ENCODE assay signal across 7 mouse cellular contexts in the genomic region with DNA sequence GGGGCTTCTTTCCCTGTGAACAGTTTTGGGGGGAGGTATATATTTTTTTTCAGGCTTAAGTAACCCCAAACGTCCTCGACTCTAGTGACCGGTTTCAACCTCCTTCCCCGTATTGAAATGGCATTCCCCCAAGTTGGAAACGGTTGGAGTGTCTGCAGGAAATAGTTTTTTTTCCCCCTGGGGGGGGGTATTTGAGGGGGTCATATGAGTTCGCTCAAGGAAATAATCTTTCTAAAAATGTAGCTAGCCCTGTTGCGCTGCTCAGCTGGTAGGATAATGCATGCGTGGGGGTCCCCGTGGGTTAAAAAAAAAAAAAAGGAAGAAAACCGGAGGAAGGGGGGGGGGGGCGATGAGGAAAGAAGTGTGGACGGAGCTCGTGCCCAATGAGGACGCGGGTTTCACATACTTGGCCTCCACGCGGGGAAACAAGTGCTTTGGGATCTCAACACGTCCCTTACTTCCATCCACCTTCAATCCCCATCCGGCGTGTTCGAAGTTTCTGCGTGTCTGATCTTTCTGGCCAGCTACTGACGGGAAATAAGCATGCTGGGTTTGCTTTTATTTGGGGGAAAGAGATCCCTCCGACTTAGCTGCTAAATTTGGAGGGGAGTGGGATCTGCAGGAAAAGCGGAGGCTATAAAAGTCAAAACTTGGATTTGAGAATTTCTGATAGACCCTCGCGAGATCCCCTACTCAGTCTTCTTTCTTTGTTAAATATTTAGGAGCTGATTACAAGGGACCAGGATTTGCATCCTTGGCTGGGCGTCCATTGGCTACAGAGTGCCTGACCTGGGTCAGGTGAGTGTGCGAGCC. TPM values are rescaled to one million over a fixed set of nuclear protein-coding genes. Genes with fewer than 3 reads are reported as not detected.
DNase-seq lines count a peak whose midpoint lies in the region; ATAC-seq and TF ChIP-seq lines count a peak whose summit lies in the region.

No protein-coding gene starts in this region.

- peak overlapping the region; percentile 88 for H3K4me2 ChIP-seq in liver, postnatal 0 days (ENCODE audit: low read depth, low read length)

- H3K9ac ChIP-seq in liver, postnatal 0 days (replicated peaks) = peak overlapping the region; percentile 76

- no peak for TF ChIP-seq CTCF in liver, postnatal 0 days (IDR thresholded peaks at IDR 0.05; ENCODE audit: low read depth)
- TF ChIP-seq CTCF in olfactory bulb, adult 2 months (IDR thresholded peaks at IDR 0.05; ENCODE audit: insufficient read depth, low read depth, low read length) = no peak

- H3K9me3 ChIP-seq in embryonic facial prominence, embryonic 10.5 days = no peaks in the 10 kb centered on the region
- H3K9me3 ChIP-seq in liver, postnatal 0 days (ENCODE audit: low read length) = no peaks in the 10 kb centered on the region

- WGBS in embryonic facial prominence, embryonic 10.5 days = under 1% methylated on average over 29 of the region's 29 CpGs
- under 1% methylated on average over 28 of the region's 29 CpGs for WGBS in liver, postnatal 0 days (ENCODE audit: insufficient replicate concordance)
- WGBS in olfactory bulb, adult 2 months = 2% methylated on average over 28 of the region's 29 CpGs

- peak overlapping the region; percentile 88 for H3K27ac ChIP-seq in embryonic facial prominence, embryonic 10.5 days (replicated peaks)
- H3K27ac ChIP-seq in liver, postnatal 0 days (ENCODE audit: low read depth) = peak overlapping the region; percentile 49; the same call in 1 of the 2 replicates
- H3K27ac ChIP-seq in olfactory bulb, adult 2 months (ENCODE audit: insufficient read depth, low read depth, low read length) = no peak overlapping the region

- H3K36me3 ChIP-seq in embryonic facial prominence, embryonic 10.5 days (replicated peaks) = peaks cover 15% of the 10 kb centered on the region
- H3K36me3 ChIP-seq in liver, postnatal 0 days (replicated peaks; ENCODE audit: insufficient read depth, low read length) = no peaks in the 10 kb centered on the region

- peak overlapping the region; percentile 83 for H3K4me3 ChIP-seq in embryonic facial prominence, embryonic 10.5 days
- peak overlapping the region; percentile 73 for H3K4me3 ChIP-seq in liver, postnatal 0 days (ENCODE audit: low read depth, low read length)
- peak overlapping the region; percentile 72 for H3K4me3 ChIP-seq in olfactory bulb, adult 2 months (ENCODE audit: insufficient read depth, low read depth, low read length)

- DNase-seq in 3134 (ENCODE audit: extremely low read depth, insufficient read length, low spot score) = peak; percentile 33
- DNase-seq in CD4-positive helper T cell, adult 2 months (ENCODE audit: low read depth, low spot score) = peak; percentile 37
- DNase-seq in embryonic facial prominence, embryonic 10.5 days (ENCODE audit: low spot score) = no peak
- peak; percentile 35 for DNase-seq in heart, postnatal 4 days
- DNase-seq in liver, postnatal 0 days = no peak
- DNase-seq in spleen, adult 18-20 months = no peak

- TF ChIP-seq POLR2A in olfactory bulb, adult 2 months (IDR thresholded peaks at IDR 0.05; ENCODE audit: insufficient read depth, low read depth, low read length) = no peak

- peaks cover 51% of the 10 kb centered on the region for H3K4me1 ChIP-seq in embryonic facial prominence, embryonic 10.5 days
- peaks cover 20% of the 10 kb centered on the region for H3K4me1 ChIP-seq in liver, postnatal 0 days (ENCODE audit: insufficient read depth)
- H3K4me1 ChIP-seq in olfactory bulb, adult 2 months (ENCODE audit: control insufficient read depth, insufficient read depth, low read length) = 0 out of 2 replicates have a peak, but pooled peaks cover 5% of the 10 kb centered on the region

- ATAC-seq in liver, postnatal 0 days = no peak

- TF ChIP-seq EP300 in liver, postnatal 0 days (IDR thresholded peaks at IDR 0.05; ENCODE audit: low read depth) = no peak

- H3K27me3 ChIP-seq in embryonic facial prominence, embryonic 10.5 days (replicated peaks; ENCODE audit: low read depth, poor library complexity, severe bottlenecking) = 0 out of 2 replicates have a peak, but pooled peaks cover 5% of the 10 kb centered on the region
- no peaks in the 10 kb centered on the region for H3K27me3 ChIP-seq in liver, postnatal 0 days (ENCODE audit: insufficient read depth, low read length)

RNA-seq across cellular contexts. Expression of a gene that starts 0.8 kb away (rescaled TPM):
- polyA plus RNA-seq in embryonic facial prominence, embryonic 10.5 days (2016; fragmentation: Nextera tagmentation; extraction: Ambion mirVana) = 10.0 and 11.2 TPM in 2 replicates
- total RNA-seq in heart, postnatal 4 days (2021) = 10 to 100 TPM; 71.8 to 73.6 TPM
- polyA plus RNA-seq in liver, postnatal 0 days (2015; fragmentation: Nextera tagmentation; extraction: Ambion mirVana) = 2.8 and 2.9 TPM in 2 replicates
- not detected in 2 replicates for polyA plus RNA-seq in olfactory bulb, adult 2 months (2012; ENCODE audit: insufficient read depth, insufficient read length, low replicate concordance, missing spikeins)

RNA-seq across cellular contexts. Expression of a gene that starts 28.3 kb away (rescaled TPM):
- 12.2 and 12.5 TPM in 2 replicates for polyA plus RNA-seq in embryonic facial prominence, embryonic 10.5 days (2016; fragmentation: Nextera tagmentation; extraction: Ambion mirVana)
- total RNA-seq in heart, postnatal 4 days (2021) = 10 to 100 TPM; 18.0 to 21.5 TPM
- polyA plus RNA-seq in liver, postnatal 0 days (2015; fragmentation: Nextera tagmentation; extraction: Ambion mirVana) = 12.0 and 13.0 TPM in 2 replicates
- not detected in 2 replicates for polyA plus RNA-seq in olfactory bulb, adult 2 months (2012; ENCODE audit: insufficient read depth, insufficient read length, low replicate concordance, missing spikeins)

Comparison
In these comparisons a context has a peak if more than half of its experiments do, and no peak if none do; other contexts are left out.
1. DNase-seq: peak in 3134 (single experiment), CD4-positive helper T cell, adult 2 months (single experiment) and heart, postnatal 4 days (single experiment); none in embryonic facial prominence, embryonic 10.5 days (single experiment), liver, postnatal 0 days (single experiment) and spleen, adult 18-20 months (0 of 2).
2. Peak in every context shown above with its lines, with median percentiles within 50 percentile points of each other: H3K4me3 ChIP-seq.